Comparison of ENCODE assay signal across 18 mouse cellular contexts in genomic region chr9:49704196-49704967, GRCm38 (mm10).
DNase-seq lines count a peak whose midpoint lies in the region; ATAC-seq and TF ChIP-seq lines count a peak whose summit lies in the region.
"Had no signal": no experiment of that assay in that cellular context is flagged by ENCODE, and none has a peak within 500 bp of the region (broad histone marks: within the 10 kb centered on the region; RNA-seq: fewer than 3 reads in every experiment).

No protein-coding gene starts in this region.

- H3K9me3 ChIP-seq in neural tube, embryonic 13.5 days, result no peaks in the 10 kb centered on the region
- no peaks in the 10 kb centered on the region for H3K9me3 ChIP-seq in neural tube, embryonic 15.5 days (replicated peaks)
- H3K9me3 ChIP-seq in kidney, postnatal 0 days (replicated peaks; ENCODE audit: low read length), result no peaks in the 10 kb centered on the region
- no peaks in the 10 kb centered on the region for H3K9me3 ChIP-seq in midbrain, embryonic 15.5 days
- H3K9me3 ChIP-seq: embryonic facial prominence, embryonic 12.5 days had no signal

- no peaks in the 10 kb centered on the region for H3K4me1 ChIP-seq in kidney, adult 2 months (ENCODE audit: control insufficient read depth, insufficient read depth, low read length)
- peaks cover 24% of the 10 kb centered on the region for H3K4me1 ChIP-seq in neural tube, embryonic 13.5 days (replicated peaks)
- H3K4me1 ChIP-seq in neural tube, embryonic 15.5 days, result peaks cover 22% of the 10 kb centered on the region
- no peaks in the 10 kb centered on the region for H3K4me1 ChIP-seq in kidney, postnatal 0 days (replicated peaks; ENCODE audit: insufficient read depth, low read length)
- H3K4me1 ChIP-seq in midbrain, embryonic 15.5 days, result peaks cover 19% of the 10 kb centered on the region
- H3K4me1 ChIP-seq: embryonic facial prominence, embryonic 12.5 days; limb, embryonic 12.5 days had no signal

- no peak for TF ChIP-seq CTCF in kidney, adult 2 months (conservative IDR thresholded peaks at IDR 0.05; ENCODE audit: insufficient read depth, insufficient read length, low read depth, low read length)
- TF ChIP-seq CTCF in kidney, postnatal 0 days (IDR thresholded peaks at IDR 0.05; ENCODE audit: low read depth), result no peak

- H3K27me3 ChIP-seq in kidney, adult 2 months (replicated peaks; ENCODE audit: control insufficient read depth, insufficient read depth, low read length), result no peaks in the 10 kb centered on the region
- no peaks in the 10 kb centered on the region for H3K27me3 ChIP-seq in neural tube, embryonic 13.5 days
- H3K27me3 ChIP-seq in neural tube, embryonic 15.5 days (replicated peaks), result no peaks in the 10 kb centered on the region
- H3K27me3 ChIP-seq in kidney, postnatal 0 days (ENCODE audit: insufficient read depth, low read length), result no peaks in the 10 kb centered on the region
- H3K27me3 ChIP-seq in midbrain, embryonic 15.5 days (replicated peaks), result no peaks in the 10 kb centered on the region
- H3K27me3 ChIP-seq: embryonic facial prominence, embryonic 12.5 days; limb, embryonic 12.5 days had no signal

- no peak for ATAC-seq in neural tube, embryonic 13.5 days (ENCODE audit: low read depth)
- no peak for ATAC-seq in neural tube, embryonic 15.5 days (ENCODE audit: low FRiP score)
- ATAC-seq in kidney, postnatal 0 days (replicated peaks; ENCODE audit: low FRiP score, low read depth), result peak; percentile 66
- peak; percentile 61 for ATAC-seq in midbrain, embryonic 15.5 days (replicated peaks)

- H3K36me3 ChIP-seq in kidney, adult 2 months (ENCODE audit: control insufficient read depth, insufficient read depth, low read length), result no peaks in the 10 kb centered on the region
- 0 out of 2 replicates have a peak, but pooled peaks cover 14% of the 10 kb centered on the region for H3K36me3 ChIP-seq in neural tube, embryonic 13.5 days
- H3K36me3 ChIP-seq in neural tube, embryonic 15.5 days, result no peaks in the 10 kb centered on the region
- no peaks in the 10 kb centered on the region for H3K36me3 ChIP-seq in kidney, postnatal 0 days (ENCODE audit: insufficient read depth, low read length)
- H3K36me3 ChIP-seq in midbrain, embryonic 15.5 days (replicated peaks), result no peaks in the 10 kb centered on the region
- H3K36me3 ChIP-seq: embryonic facial prominence, embryonic 12.5 days had no signal

- H3K4me3 ChIP-seq in kidney, adult 2 months (ENCODE audit: insufficient read depth, low read depth, low read length), result no peak overlapping the region
- H3K4me3 ChIP-seq in neural tube, embryonic 13.5 days, result no peak overlapping the region
- H3K4me3 ChIP-seq in neural tube, embryonic 15.5 days (replicated peaks), result no peak overlapping the region
- H3K4me3 ChIP-seq in kidney, postnatal 0 days (replicated peaks; ENCODE audit: low read depth, low read length), result no peak overlapping the region
- no peak overlapping the region for H3K4me3 ChIP-seq in midbrain, embryonic 15.5 days
- H3K4me3 ChIP-seq: embryonic facial prominence, embryonic 12.5 days; limb, embryonic 12.5 days had no signal

- no peak overlapping the region for H3K27ac ChIP-seq in kidney, adult 2 months (ENCODE audit: insufficient read depth, low read depth, low read length)
- peak overlapping the region; percentile 74 for H3K27ac ChIP-seq in neural tube, embryonic 13.5 days (replicated peaks)
- no peak overlapping the region; the same call in 1 of the 2 replicates for H3K27ac ChIP-seq in neural tube, embryonic 15.5 days (replicated peaks)
- H3K27ac ChIP-seq in kidney, postnatal 0 days, result 0 out of 2 replicates have a peak overlapping the region, but pooled peaks have one; percentile 51
- no peak overlapping the region for H3K27ac ChIP-seq in midbrain, embryonic 15.5 days
- H3K27ac ChIP-seq: embryonic facial prominence, embryonic 12.5 days; limb, embryonic 12.5 days had no signal

- H3K9ac ChIP-seq in neural tube, embryonic 13.5 days, result no peak overlapping the region
- no peak overlapping the region for H3K9ac ChIP-seq in neural tube, embryonic 15.5 days (replicated peaks)
- no peak overlapping the region for H3K9ac ChIP-seq in kidney, postnatal 0 days (ENCODE audit: low read depth, low read length)
- no peak overlapping the region for H3K9ac ChIP-seq in midbrain, embryonic 15.5 days
- H3K9ac ChIP-seq: embryonic facial prominence, embryonic 12.5 days; limb, embryonic 12.5 days; lung, embryonic 14.5 days had no signal

- DNase-seq in kidney, adult 2 months, result peak; percentile 56
- no peak for DNase-seq in kidney, adult 18-20 months
- DNase-seq in kidney, postnatal 0 days (ENCODE audit: low spot score), result peak; percentile 23
- DNase-seq in cerebellum, adult 9-10 months, result no peak
- no peak for DNase-seq in adrenal gland, adult 2 months
- DNase-seq: adrenal gland, postnatal 10 days; cerebellum, adult 18-20 months; cerebellum, postnatal 25 days; layer of hippocampus, postnatal 36 days; lung, embryonic 14.5 days; thymus, postnatal 14 days had no signal

- WGBS in kidney, adult 2 months, result 69% methylated on average over 9 of the region's 9 CpGs
- WGBS in neural tube, embryonic 13.5 days, result 76% methylated on average over 9 of the region's 9 CpGs
- 71% methylated on average over 9 of the region's 9 CpGs for WGBS in neural tube, embryonic 15.5 days
- WGBS in kidney, postnatal 0 days, result 63% methylated on average over 9 of the region's 9 CpGs
- 70% methylated on average over 9 of the region's 9 CpGs for WGBS in midbrain, embryonic 15.5 days

- TF ChIP-seq POLR2A in kidney, adult 2 months (IDR thresholded peaks at IDR 0.05; ENCODE audit: low read depth, low read length), result no peak

- no peak overlapping the region for H3K4me2 ChIP-seq in neural tube, embryonic 13.5 days
- H3K4me2 ChIP-seq in neural tube, embryonic 15.5 days, result no peak overlapping the region
- H3K4me2 ChIP-seq in kidney, postnatal 0 days (ENCODE audit: low read length), result no peak overlapping the region
- H3K4me2 ChIP-seq in midbrain, embryonic 15.5 days, result no peak overlapping the region
- H3K4me2 ChIP-seq: embryonic facial prominence, embryonic 12.5 days; heart, embryonic 11.5 days; limb, embryonic 12.5 days; liver, embryonic 11.5 days; lung, embryonic 14.5 days had no signal

Comparison
In these comparisons a context has a peak if more than half of its experiments do, and no peak if none do; other contexts are left out.
1. DNase-seq: peak in kidney, adult 2 months (single experiment) and kidney, postnatal 0 days (single experiment); none in kidney, adult 18-20 months (single experiment), cerebellum, adult 9-10 months (single experiment) and adrenal gland, adult 2 months (single experiment).
2. H3K27ac ChIP-seq: peak in neural tube, embryonic 13.5 days (single experiment) and kidney, postnatal 0 days (single experiment); none in kidney, adult 2 months (single experiment), neural tube, embryonic 15.5 days (single experiment) and midbrain, embryonic 15.5 days (single experiment).
3. ATAC-seq: peak in kidney, postnatal 0 days (single experiment) and midbrain, embryonic 15.5 days (single experiment); none in neural tube, embryonic 13.5 days (single experiment) and neural tube, embryonic 15.5 days (single experiment).